Mouse (Mus musculus) olfactory bulb, adult 2 months (tissue): ENCODE measurements around the gene Pik3cg. TPM values are rescaled to one million over a fixed set of nuclear protein-coding genes. Genes with fewer than 3 reads are reported as not detected.

Experiments used
- H3K27ac ChIP-seq: fragments of 200-500 bp; 2 replicates; pipeline ENCODE4 v1.5.1; 2012; ENCODE audit warnings: low read depth, low read length; ENCODE audit not compliant: insufficient read depth
- H3K4me1 ChIP-seq: fragments of 200-500 bp; 2 replicates; pipeline ENCODE4 v1.6.1; 2012; ENCODE audit warnings: low read length; ENCODE audit not compliant: control insufficient read depth, insufficient read depth
- H3K4me3 ChIP-seq: fragments of 200-500 bp; 2 replicates; pipeline ENCODE4 v1.5.1; 2012; ENCODE audit warnings: mild to moderate bottlenecking, low read depth, low read length, moderate library complexity; ENCODE audit not compliant: insufficient read depth
- CTCF ChIP-seq: fragments of 200-500 bp; IDR thresholded peaks from 2 replicates; pipeline ENCODE4 v1.5.1; 2012; ENCODE audit warnings: low read depth, mild to moderate bottlenecking, low read length, moderate library complexity; ENCODE audit not compliant: insufficient read depth
- POLR2A ChIP-seq: fragments of 200-500 bp; IDR thresholded peaks from 2 replicates; pipeline ENCODE4 v1.6.1; 2012; ENCODE audit warnings: mild to moderate bottlenecking, low read depth, low read length, moderate library complexity; ENCODE audit not compliant: insufficient read depth
- WGBS: fragments of 180-500 bp; shearing (Covaris S2); methylation state at CpG from one replicate; pipeline ENCODE4 v1.1.7; 2018; 5-methylcytosine and 5-hydroxymethylcytosine counted together
- polyA plus RNA-seq: library from polyadenylated mRNA; stranded (reverse); fragments of >200 nt; gene quantifications from 2 replicates; pipeline ENCODE4 v1.2.4, GENCODE M21; 2012; ENCODE audit warnings: low replicate concordance; ENCODE audit not compliant: missing spikeins, insufficient read depth, insufficient read length

Pik3cg gene
- polyA plus RNA-seq, 1 experiment: not detected

DNA sequence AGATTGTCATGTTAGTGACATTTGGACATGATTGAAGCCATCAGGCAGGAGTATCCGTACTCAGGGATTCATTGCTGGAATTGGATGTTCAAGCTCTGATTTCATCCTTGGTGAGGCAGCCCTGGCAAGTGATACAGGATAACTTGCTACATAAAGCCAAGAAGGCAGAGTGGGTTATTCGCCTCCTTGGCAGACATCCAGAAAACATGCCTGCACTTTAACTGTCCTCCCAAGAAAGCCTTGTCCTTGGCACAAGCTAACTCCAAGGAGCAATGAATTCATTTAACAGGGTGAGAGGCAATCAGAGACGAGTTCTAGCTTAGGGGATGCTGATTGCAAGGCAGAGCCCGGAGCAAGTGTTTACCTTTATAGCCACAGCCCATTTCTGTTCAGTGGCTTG, 25.4 kb upstream of the Pik3cg start:
- H3K27ac ChIP-seq: no peak overlapping the region
- 38% methylated on average over 4 of the region's 4 CpGs for WGBS
- no peaks in the 10 kb centered on the region; the same call in 1 of the 2 replicates for H3K4me1 ChIP-seq
- H3K4me3 ChIP-seq: no peak overlapping the region
- no peak for TF ChIP-seq POLR2A
- TF ChIP-seq CTCF: no peak

- H3K4me1 ChIP-seq: no peaks in the 10 kb centered on the region; the same call in 1 of the 2 replicates
- 95% methylated on average over 1 of the region's 1 CpGs for WGBS
- H3K4me3 ChIP-seq: no peak overlapping the region
- H3K27ac ChIP-seq: no peak overlapping the region
- TF ChIP-seq POLR2A (no peak), CTCF (no peak)
Measured at GRCm38 (mm10) chr12:32231398-32231797, 22.9 kb upstream of the Pik3cg start.

DNA sequence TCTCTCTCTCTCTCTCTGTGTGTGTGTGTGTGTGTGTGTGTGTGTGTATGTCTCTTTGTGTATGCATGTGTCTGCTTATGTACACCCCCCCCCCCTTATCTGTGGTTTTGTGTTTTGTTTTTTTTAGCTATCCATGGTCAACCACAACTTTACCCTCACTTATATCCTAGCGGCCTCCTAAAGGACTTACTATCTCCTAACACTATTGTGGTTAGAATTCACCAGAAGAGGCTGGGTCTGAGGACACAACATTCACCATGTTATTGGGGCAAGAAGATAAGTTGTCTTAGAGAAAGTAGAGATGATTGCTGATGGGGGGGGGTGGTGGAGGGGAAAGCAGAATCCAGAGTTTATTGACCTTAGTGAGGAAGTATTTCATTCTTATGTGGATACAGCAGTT, 15.2 kb upstream of the Pik3cg start:
- no peak overlapping the region for H3K4me3 ChIP-seq
- H3K4me1 ChIP-seq: no peaks in the 10 kb centered on the region
- H3K27ac ChIP-seq: no peak overlapping the region
- WGBS: 97% methylated on average over 1 of the region's 1 CpGs
- no peak for TF ChIP-seq POLR2A
- TF ChIP-seq CTCF: no peak

- TF ChIP-seq CTCF: no peak
- TF ChIP-seq POLR2A: no peak
- Histone ChIP-seq H3K4me3 (no peak overlapping the region), H3K4me1 (no peaks in the 10 kb centered on the region), H3K27ac (no peak overlapping the region)
- 91% methylated on average over 7 of the region's 7 CpGs for WGBS
Measured at GRCm38 (mm10) chr12:32222758-32223385, 14.4 kb upstream of the Pik3cg start.

DNA sequence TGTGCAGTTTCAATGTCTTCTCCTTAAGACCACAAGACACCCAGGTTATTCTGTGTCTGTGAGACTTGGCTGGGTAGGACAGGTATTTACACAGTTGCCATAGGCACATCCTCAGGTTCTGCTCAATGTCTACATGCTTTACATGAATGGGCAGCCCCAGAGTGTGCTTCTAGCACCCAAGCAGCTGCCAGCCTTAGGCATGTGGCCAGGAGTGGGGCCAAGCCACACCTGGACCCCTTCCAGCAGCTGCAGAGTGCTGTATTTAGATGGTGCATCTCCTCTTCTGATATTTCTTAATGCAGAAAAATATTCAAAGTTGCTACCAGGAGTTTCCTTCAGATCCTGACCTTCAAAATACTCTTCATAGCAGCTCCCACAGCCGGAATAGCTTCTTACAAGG, 11.9 kb upstream of the Pik3cg start:
- Histone ChIP-seq H3K27ac (no peak overlapping the region), H3K4me3 (no peak overlapping the region), H3K4me1 (no peaks in the 10 kb centered on the region)
- TF ChIP-seq POLR2A (no peak), CTCF (no peak)
- 86% methylated on average over 1 of the region's 1 CpGs for WGBS

- no peak for TF ChIP-seq CTCF
- no peak for TF ChIP-seq POLR2A
- 0 out of 2 replicates have a peak, but pooled peaks cover under 1% of the 10 kb centered on the region for H3K4me1 ChIP-seq
Measured at GRCm38 (mm10) chr12:32215143-32215542, 6.7 kb upstream of the Pik3cg start.

GRCm38 (mm10) chr12:32212702-32213101, 4.2 kb upstream of the Pik3cg start:
- Histone ChIP-seq H3K4me3 (no peak overlapping the region), H3K27ac (no peak overlapping the region), H3K4me1 (0 out of 2 replicates have a peak, but pooled peaks cover 4% of the 10 kb centered on the region)
- WGBS: 91% methylated on average over 5 of the region's 5 CpGs
- TF ChIP-seq CTCF (no peak), POLR2A (no peak)

More at GRCm38 (mm10) chr12:32215143-32215542, 6.7 kb upstream of the Pik3cg start:
- WGBS: 79% methylated on average over 6 of the region's 6 CpGs
- H3K27ac ChIP-seq: no peak overlapping the region
- H3K4me3 ChIP-seq: no peak overlapping the region

DNA sequence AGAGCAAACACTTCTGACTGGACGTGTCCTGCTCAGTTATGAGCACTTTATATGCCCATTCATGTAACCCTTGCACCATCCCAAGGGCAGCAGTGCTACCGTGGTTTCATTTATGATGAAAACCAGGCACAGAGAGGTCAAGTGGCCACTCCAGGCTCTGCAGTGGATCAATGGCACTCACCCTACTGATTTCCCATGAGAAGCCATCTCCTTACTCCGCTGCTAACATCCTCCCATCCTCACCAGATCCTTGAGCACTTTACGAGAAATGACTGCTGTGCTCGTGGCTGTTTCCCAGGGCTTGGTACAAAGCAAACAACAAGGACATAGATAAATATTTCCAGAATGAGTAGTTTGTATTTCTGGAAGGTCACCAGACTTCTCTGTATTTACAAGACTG, 3.7 kb upstream of the Pik3cg start:
- TF ChIP-seq CTCF (no peak), POLR2A (no peak)
- H3K27ac ChIP-seq: no peak overlapping the region
- no peak overlapping the region for H3K4me3 ChIP-seq
- H3K4me1 ChIP-seq: 0 out of 2 replicates have a peak, but pooled peaks cover 4% of the 10 kb centered on the region
- WGBS: 97% methylated on average over 5 of the region's 5 CpGs

GRCm38 (mm10) chr12:32211257-32211656, 2.8 kb upstream of the Pik3cg start:
- WGBS: 61% methylated on average over 4 of the region's 4 CpGs
- no peak for TF ChIP-seq CTCF
- no peak for TF ChIP-seq POLR2A
- Histone ChIP-seq H3K4me1 (0 out of 2 replicates have a peak, but pooled peaks cover 4% of the 10 kb centered on the region), H3K4me3 (no peak overlapping the region), H3K27ac (no peak overlapping the region)
